Mouse (Mus musculus): ENCODE measurements around the gene Ppp4c.

GRCm38 (mm10) chr7:126816494-126816893 lies 24.2 kb upstream of the Ppp4c start:
- TF ChIP-seq CTCF (IDR thresholded peaks at IDR 0.05; ENCODE audit: low read depth, low read length) (no peak), POLR2A (IDR thresholded peaks at IDR 0.05; ENCODE audit: borderline replicate concordance, low read depth, low read length) (no peak)
